Mouse (Mus musculus) heart, adult 11 months (tissue): ENCODE data around the gene Chst3.
"Not testable (repeated sequence)": the region's sequence is repeated elsewhere in the genome, so short reads cannot be mapped to it uniquely, and the experiment has no call there.

Experiments used
- DNase-seq: peaks from one replicate; pipeline ENCODE4 v3.0.0; 2022

Chst3 gene

DNA sequence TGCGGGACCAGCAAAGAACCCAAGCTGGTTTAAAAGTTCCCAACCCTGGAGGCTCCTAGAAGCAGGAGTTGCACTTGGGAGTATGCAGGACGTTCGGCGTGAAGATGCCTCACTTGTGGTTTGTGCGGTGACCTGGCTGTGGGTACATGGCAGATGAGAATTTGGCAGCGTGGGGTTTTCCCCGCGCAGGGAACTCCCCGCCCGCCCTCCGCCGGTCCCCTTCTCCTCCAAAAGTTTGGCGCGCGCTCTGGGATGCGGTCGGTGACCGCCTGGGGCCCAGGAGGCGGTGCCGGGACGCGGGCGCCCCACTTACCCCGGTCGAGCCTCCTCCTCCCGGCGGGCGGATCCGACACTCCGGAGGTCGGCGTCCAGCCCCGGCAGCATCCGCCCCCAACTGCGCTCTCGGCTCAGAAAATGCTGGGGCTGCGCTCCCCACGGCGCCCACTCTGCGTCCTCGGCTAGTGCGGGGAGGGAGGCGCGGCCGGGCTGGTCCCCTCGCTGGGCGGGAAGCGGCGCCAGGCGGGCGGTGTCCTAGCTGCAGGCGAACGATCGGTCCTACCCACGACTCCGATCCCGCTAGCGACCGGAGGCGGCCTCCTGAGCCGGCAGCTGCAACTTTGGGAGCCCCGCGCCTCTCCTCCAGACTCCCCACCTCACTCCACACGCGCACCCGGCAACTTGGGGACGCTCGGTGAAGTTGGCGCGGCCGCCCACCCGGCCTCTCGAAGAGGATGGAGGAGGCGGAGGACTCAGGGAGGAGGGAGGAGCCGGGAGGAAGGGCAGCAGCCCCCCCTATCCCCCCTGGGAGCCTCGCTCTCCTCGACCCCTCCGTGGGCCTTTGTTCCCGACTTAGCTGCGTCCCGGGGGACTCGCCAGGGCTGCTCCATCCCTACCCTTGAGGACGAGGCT, at the start of gene Chst3:
Chst3 (minus strand) TSS at position 670 of the 909 bp plus-strand sequence.
- peak; percentile 94 for DNase-seq

DNA sequence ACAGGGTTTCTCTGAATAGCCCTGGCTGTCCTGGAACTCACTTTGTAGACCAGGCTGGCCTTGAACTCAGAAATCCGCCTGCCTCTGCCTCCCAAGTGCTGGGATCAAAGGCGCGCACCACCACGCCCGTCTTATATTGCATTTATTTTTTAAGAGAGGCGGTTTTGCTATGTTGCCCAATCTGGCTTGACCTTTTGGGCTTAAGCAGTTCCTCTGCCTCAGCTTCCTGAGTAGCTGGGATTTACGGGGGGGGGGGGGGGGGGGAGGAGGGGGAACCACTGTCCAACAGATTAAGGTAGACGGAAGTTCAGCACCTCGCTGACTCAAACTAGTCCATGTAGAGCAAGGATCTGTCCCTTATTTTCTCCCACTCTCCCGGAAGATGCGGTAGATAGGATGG, 49.7 kb upstream of the Chst3 start:
- peak; percentile 88 for DNase-seq

DNA sequence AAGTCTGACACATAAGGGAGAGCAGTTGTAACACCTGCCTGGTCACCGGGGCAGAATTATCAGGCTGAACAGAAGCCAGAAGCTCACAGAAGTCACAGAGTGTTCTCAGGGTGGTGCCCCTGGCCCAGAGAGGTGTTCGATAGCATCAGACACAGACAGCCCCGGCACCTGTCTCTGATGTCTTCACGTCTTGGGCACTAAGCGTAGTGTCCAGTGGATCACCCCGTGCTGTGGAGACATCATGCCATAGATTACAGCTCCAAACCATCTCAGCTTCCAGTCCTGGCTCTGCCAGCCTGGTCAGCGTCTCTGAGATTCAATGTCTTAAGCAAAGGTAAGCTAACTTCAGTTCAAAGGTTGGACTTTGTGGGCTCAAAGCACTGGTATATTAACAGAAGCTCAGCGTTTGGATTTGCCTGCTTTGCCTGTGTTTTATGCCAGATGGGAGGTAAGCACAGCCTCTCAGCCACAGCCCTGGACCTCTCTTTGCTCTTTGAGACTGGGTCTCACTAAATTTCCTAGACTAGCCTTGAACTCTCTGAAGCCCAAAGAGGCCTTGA, 47.9 kb upstream of the Chst3 start:
- DNase-seq, result peak; percentile 85

DNA sequence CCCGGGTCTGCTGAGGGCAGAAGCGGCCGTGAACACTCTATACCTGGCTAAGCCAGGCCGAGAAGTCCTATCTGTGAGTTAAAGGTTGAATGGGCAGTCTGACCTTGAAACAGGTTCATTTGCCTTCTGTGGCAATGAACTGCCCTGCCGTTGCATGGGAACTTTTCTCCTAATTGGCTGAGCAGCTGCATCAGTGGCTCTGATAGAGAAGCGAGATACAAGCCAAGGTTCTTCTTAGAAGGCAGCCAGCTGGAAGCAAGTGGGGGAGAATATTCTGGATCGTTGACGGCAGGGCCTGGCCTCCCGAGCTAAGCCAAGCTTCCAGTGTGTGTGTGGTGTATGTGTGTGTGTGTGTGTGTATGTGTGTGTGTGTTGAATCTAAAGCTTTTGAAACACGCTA, 46.2 kb upstream of the Chst3 start:
- DNase-seq, result peak; percentile 89

DNA sequence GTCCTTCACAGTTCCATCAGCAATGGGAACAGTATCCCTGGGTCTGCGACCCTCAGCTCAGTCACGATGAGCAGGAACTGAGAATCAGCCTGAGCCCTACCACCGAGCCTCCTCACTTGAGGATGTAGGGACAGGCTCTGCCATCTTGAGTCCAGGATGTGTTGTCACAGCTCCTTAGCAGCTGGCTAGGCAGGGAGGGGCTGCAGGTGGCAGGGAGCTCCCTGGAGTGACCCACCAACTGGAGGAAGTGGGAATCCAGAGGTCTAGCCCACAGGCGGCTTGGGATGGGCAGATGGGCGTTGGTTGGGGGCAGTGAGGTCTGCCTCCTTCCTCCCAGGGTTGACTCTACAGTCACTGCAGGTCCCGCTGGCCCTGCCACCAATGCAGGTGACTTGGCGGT, 44.3 kb upstream of the Chst3 start:
- peak; percentile 90 for DNase-seq

DNA sequence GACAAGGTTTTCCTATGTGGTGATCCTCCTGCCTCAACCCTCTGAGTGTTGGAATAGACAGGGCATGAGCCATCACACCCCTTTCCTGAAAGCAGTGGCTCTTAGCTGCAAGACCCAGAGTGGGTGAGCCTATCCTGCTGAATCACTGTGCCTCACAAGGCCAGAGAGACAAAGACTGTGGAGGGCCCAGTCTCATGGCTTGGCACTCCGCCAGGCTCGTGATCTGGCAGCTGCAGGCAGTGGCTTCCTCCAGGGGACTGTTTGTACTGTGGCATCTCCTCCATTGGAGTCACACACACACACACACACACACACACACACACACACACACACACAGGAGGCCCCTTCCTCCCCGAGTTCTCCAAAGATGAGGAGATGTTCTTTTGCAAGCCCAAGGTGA, 43.3 kb upstream of the Chst3 start:
- DNase-seq, result peak; percentile 99

DNA sequence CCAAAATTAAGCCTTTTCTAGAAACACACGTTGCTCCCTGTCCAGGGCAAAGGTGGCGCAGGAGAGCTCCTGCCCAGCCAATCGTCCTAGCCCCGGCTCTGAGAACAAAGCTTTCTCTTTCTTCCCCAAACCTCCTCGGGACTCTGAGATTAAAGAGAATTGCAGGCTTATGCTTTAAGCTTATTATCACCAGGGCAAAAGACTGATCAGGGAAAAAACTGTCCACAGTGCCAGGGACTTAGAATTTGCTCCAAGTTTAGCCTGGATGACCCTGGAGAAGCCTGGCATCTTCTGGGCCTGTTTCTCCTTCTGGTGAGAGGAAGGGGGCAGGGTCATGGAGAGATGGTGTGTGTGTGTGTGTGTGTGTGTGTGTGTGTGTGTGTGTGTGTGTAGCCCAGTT, 42.5 kb upstream of the Chst3 start:
- no peak for DNase-seq

DNA sequence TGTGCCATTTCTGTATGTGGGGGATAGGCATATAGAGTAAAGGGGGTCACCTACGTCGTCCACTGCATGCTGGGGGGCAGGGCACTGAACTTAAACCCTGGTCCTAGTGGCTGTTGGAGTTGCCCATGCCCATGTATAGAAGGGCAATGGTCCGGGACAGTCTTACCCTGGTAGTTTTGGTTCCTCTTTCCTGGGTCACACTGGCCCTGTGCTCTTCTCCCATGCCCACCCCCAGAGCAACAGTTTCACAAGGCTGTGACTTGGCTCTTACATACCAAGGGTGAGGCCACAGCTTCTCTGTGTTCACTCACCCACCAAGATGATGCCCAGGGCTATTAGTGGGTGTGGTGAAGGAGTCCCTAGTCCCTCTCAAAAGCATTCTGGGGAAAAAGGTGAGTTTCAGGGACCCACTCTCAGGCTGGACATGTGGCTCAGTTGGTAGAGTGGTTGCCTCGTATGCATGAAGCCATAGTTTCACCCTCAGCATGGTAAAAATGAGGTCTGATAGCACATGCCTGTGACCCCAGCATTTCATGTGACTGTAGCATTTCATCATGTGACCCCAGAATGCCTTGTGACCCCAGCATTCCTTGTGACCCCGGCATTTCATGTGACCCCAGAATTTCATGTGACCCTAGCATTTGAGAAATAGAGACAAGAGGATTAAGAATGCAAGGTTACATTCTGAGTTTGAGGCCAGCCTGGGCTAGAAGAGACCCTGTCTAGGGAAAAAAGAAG, 41.7 kb upstream of the Chst3 start:
- peak; percentile 98 for DNase-seq

DNA sequence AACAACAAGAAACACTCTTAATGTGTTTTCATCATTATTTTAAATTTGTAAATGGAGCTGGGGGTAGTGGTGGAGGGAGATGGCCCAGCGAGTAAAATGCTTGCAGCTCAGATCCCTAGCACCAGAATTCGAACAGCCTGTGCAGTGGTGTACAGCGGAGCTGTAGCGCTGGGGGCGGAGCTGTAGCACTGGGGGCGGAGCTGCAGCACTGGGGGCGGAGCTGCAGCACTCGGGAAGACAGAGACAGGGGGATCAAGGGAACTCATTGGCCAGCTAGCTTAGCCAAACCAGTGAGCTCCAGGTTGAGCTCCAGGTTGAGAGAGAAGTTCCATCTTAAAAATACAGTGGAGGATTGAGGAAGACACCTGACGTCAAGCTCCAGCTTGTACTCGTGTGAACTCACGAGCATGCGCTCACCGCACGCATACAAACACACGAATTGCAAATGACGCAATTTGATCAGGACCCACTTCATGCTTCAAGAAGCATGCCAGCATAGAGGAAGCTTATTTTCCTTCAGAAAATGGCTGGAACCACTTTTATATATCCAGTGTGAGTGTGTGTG, 38.3 kb upstream of the Chst3 start:
- DNase-seq, result no peak

DNA sequence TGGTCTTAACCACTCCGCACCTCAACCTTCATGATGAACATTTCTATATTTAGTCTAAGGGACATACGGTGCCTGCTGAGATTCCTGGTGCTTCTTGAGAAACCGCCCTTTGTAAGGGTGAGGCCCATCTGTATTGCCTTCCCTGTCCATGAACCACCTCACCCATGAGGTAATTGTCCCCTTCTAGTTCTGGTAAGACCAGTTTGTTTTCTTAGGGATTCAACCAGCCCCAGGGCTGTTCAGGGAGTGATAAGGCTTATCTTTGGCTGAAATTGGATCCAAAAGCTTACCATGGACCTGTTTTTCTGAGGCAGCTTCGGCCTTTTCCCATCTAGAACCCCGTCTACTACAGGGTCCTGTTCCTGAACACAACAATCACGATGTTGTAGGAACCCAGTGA, 37.0 kb upstream of the Chst3 start:
- no peak for DNase-seq

DNA sequence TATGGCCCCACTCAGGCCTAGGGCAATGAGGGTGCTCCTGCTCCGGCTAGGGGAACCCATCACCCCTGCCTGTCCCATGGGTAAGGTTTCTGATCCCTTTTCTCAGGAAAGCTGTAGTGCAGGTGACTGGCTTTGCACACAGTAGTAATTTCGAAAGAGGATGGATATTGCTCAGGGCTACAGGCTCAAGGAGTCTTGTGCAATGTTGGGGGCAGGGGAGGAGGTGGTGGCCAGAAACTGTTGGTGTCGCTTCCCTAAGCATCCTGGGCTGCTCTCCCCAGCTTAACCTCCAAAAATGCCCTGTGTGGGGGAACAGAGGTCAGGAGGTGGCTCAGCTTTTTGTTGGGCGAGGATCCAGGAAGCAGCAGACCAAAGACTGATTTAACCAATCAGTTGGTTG, 33.5 kb upstream of the Chst3 start:
- DNase-seq, result peak; percentile 94

DNA sequence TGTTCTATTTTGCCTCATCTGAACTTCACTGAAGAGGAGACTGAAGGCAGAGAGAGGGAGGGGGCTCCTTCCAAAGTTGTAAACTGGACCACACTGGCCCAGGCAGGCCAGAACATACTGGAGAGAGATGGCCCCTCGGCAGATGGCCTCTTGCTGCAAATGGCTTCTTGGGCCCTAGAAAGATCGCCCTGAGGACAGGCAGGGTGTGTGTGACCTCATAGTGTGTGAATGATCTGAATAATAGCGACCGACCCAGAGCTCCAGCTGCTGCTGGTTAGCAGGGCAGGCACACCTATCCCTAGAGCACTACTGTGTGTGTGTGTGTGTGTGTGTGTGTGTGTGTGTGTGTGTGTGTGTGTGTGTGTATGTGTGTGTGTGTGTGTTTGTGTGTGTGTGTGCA, 33.1 kb upstream of the Chst3 start:
- DNase-seq, result no peak

DNA sequence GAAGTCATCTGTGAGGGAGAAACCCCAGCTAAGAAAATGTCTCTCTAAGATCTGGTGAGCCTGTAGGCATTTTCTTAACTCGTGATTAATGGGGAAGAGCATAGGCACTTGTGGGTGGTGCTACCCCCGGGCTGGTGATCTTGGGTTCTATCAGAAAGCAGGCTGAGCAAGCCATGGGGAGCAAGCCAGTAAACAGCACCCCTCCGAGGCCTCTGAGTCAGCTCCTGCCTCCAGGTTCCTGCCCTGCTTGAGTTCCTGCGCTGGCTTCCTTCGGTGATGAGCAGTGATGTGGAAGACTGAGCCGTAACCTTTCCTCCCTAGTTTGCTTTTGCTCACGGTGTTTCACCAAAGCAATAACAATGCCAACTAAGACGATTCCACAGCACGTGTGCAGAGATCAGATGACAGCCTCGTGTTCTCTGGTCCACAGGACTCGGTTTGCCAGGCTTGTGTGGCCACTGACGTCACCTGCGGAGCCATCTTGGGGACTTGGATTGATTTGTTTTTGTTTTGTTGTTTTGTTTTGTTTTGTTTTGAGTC, 31.4 kb upstream of the Chst3 start:
- DNase-seq, result no peak

DNA sequence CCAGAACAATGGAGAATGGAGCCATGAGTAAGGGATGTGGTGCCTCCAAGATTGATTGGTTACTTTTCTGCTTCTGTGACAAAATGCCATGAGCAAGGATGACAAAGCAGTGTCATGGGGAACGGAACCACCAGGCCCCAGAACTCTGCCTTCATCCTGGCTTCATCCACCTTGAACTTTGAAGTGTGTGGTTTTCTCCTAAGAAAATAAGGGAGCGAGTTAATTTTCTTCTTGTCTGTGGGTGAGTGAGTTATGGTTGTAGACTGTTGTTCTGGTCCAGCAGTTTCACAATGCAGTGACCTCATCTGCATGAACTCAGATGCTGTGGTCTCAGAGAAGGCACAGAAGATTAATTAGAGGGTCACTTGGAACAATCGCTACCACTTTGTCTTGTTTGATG, 29.3 kb upstream of the Chst3 start:
- not testable (repeated sequence) for DNase-seq

DNA sequence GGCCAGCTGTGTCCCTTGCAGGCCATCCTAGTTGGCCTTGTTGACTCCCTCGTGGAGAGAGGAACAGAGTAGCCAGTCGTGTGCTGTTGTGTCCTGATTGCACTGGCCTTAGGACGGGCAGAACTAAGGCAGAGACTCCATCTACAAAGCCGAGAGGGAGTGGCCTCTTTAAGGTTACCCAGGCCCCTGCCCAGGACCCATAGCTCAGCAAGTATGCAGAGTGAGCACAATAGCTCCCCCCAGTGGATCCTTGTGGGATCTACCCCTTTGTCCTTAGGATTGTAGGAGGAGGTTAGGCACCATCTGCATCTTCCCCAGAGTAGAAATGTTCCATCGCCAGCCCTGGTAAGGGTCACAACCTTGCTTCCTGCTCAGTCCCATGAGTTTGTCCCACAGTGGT, 27.5 kb upstream of the Chst3 start:
- peak; percentile 93 for DNase-seq

DNA sequence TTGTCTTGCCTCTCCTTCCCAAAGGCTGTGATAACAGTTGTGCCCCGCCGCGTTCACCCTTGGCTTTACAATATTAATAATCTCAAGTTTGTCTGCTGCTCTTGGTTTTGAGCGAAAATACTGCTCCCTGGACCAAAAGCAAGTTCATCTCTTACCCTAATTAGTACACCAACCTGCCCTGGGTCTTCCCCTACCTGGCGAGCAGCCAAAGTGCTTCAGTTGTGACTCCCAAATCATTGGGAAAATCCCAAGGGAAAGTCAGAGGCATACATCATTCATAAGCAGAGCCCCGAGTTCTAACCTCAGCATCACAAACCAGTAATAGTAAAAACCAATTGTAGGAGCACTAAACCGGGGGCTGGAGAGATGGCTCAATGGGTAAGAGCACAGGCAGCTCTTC, 26.6 kb upstream of the Chst3 start:
- no peak for DNase-seq

DNA sequence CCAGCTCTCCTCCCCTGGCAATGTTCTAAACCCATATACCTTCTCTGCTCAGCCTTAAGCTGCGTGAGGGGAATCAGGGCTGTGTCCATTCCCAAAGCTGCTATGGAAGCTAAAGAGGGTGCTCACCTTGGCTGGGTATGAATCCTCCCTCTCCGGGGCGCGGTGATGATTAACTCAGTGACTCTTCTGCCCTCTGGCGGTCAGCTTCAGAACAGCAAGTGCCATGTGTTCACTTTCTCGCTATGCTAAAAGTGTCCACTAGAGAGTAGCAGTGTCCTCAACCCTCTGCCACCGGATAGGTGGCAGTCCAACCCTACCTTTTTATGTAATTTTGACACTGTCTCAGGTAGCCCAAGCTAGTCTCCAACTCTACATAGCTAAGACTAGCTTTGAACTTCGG, 26.0 kb upstream of the Chst3 start:
- peak; percentile 97 for DNase-seq

DNA sequence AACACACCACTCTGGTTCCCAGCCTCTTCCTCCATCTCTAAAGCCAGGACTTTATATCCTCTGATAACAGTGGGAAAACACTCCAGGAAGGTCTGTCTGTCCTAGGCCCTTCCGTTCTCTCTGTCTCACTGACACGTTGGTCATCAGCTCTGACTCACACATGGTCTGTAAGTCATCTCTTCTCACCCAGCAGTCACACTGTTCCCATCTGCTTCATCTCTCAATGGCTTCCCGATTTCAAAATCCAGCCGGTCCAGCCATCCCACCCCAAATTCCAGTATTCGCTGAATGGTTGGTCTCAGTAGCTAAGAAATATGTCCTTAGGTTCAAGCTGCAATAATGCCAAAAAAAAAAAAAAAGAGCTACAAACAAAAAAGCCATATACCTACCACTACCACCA, 24.9 kb upstream of the Chst3 start:
- DNase-seq, result no peak

DNA sequence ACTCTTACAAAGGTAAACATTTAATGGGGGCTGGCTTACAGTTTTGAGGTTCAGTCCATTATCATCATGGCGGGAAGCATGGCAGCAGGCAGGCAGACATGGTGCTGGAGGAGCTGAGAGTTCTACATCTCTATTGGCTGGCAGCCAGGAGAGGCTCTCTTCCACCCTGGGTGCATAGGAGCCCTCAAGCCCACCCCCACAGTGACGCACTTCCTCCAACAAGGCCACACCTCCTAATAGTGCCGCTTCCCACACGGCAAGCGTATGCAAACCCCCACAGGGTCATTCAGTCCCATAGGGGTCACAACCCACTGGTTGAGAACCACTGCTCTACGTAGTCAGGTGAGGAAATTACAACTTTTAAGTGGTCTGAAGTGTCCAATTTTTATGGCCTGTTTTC, 21.4 kb upstream of the Chst3 start:
- no peak for DNase-seq

DNA sequence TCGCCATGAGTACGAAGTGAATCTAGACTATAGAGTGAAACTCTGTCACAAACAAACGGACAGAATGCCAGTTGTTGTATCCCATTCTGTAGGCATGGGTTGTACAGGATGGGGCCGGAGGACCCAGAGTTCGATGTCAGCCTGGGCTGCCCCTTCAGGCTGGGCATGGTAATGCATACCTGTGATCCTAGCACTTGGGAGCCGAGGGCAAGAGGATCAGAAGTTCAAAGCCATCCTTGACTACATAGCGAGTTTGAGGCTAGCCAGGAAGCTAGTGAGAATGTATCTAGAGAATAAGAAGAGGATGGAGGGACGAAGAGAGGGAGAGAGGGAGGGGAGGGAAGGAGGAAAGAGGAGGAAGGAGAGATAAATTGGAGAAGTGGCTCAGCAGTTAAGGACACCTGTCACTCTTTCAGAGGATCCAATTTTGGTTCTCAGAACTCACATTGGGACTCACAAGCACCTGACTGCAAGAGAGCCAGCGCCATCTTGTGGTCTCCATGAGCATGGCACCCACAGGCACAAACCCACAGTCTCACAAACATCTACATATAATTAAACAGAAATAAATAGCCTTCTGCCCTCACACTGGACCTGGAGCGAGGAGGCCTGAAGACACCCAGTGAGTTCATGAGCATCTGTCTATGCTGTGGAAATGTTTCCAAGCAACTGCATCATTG, 18.6 kb upstream of the Chst3 start:
- DNase-seq, result no peak

DNA sequence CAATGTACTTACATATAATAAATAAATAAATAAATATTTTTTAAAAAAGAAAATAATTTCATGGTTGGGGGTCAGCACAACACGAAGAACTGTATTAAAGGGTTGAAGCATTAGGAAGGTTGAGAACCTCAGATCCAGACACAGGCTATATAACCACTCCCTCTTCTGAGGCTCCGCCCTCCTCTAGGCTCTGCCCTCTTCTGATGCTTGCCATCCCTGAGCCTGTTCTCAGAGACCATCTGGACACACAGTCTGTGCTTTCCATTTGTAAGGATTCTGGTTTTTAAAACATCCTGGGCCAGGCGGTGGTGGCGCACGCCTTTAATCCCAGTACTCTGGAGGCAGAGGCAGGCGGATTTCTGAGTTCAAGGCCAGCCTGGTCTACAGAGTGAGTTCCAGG, 16.8 kb upstream of the Chst3 start:
- DNase-seq, result not testable (repeated sequence)

DNA sequence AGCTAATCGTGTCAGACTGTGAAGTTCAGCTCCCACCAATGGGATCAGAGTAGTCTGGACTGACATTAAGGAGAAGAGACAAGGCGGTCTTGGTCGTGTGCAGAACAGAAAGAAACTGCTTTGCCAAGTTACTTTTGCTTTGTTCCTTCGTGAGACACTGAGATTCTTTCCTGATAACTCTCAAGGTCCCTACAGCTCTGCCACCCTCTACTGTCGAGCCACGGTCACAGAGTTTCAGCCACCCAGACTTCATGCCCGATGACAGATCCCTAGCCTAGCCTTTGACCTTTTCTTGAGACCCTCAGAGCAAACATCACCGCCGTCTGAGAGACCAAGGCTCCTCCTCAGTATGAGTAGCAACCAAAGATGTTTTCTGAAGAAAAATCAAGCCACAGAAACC, 14.9 kb upstream of the Chst3 start:
- no peak for DNase-seq
